Mouse (Mus musculus) C2C12 (cell line): Measurements from ENCODE around the gene Ankrd13b. TPM values are rescaled to one million over a fixed set of nuclear protein-coding genes. Genes with fewer than 3 reads are reported as not detected.

Source experiments
- H3K27me3 ChIP-seq: one replicate; pipeline ENCODE4 v1.6.1; 2011; ENCODE audit not compliant: control insufficient read depth, insufficient read depth, insufficient read length
- H3K36me3 ChIP-seq: one replicate; pipeline ENCODE4 v1.6.1; 2011; ENCODE audit not compliant: control insufficient read depth, insufficient read depth
- H3K4me3 ChIP-seq: one replicate; pipeline ENCODE4 v1.5.1; 2011; ENCODE audit warnings: mild to moderate bottlenecking, control low read depth; ENCODE audit not compliant: poor library complexity, insufficient read depth, severe bottlenecking
- H3K79me2 ChIP-seq: one replicate; pipeline ENCODE4 v1.6.1; 2011; ENCODE audit not compliant: control insufficient read depth, insufficient read depth
- H3K79me3 ChIP-seq: one replicate; pipeline ENCODE4 v1.6.1; 2011; ENCODE audit warnings: low read depth, control low read depth
- H3ac ChIP-seq: one replicate; pipeline ENCODE3; 2011; ENCODE audit warnings: low read depth; ENCODE audit not compliant: control insufficient read depth, insufficient read length
- CEBPB ChIP-seq: IDR thresholded peaks from one replicate; pipeline ENCODE4 v1.6.1; 2011; ENCODE audit warnings: low read depth, mild to moderate bottlenecking, control low read depth, moderate library complexity
- CTCF ChIP-seq: IDR thresholded peaks from one replicate; pipeline ENCODE4 v1.5.1; 2011; ENCODE audit not compliant: control insufficient read depth, insufficient read depth, insufficient read length
- FOSL1 ChIP-seq: IDR thresholded peaks from one replicate; pipeline ENCODE4 v1.8.0; 2011; ENCODE audit warnings: mild to moderate bottlenecking, low read length; ENCODE audit not compliant: poor library complexity, insufficient read depth, severe bottlenecking
- MAX ChIP-seq: IDR thresholded peaks from one replicate; pipeline ENCODE4 v1.6.1; 2011; ENCODE audit warnings: mild to moderate bottlenecking, control low read depth
- MYOD1 ChIP-seq: IDR thresholded peaks from one replicate; pipeline ENCODE4 v1.6.1; 2011; ENCODE audit warnings: low read depth; ENCODE audit not compliant: control insufficient read depth, insufficient read length
- MYOG ChIP-seq: IDR thresholded peaks from one replicate; pipeline ENCODE4 v1.6.1; 2011; ENCODE audit not compliant: control insufficient read depth, insufficient read length; ENCODE audit errors: extremely low read depth
- USF1 ChIP-seq: IDR thresholded peaks from one replicate; pipeline ENCODE4 v1.6.1; 2011; ENCODE audit warnings: low read depth, mild to moderate bottlenecking, control low read depth, moderate library complexity
- polyA plus RNA-seq: library from polyadenylated mRNA; unstranded; fragments of >200 nt; fragmentation: generic; extraction: Trizol; gene quantifications from one replicate; pipeline ENCODE4 v1.2.1, GENCODE M21; 2012; ENCODE audit warnings: missing spikeins

Ankrd13b gene
- polyA plus RNA-seq, 1 experiment: 64.3 TPM

- TF ChIP-seq MYOG: no peak
- no peak for TF ChIP-seq FOSL1
- Histone ChIP-seq H3K79me2 (no peaks in the 10 kb centered on the region), H3K36me3 (peaks cover 10% of the 10 kb centered on the region)
These were observed 49.4 kb downstream of the Ankrd13b start for GRCm38 (mm10) chr11:77440081-77440480.

GRCm38 (mm10) chr11:77437026-77437425 lies 52.5 kb downstream of the Ankrd13b start:
- Histone ChIP-seq H3ac (no peak overlapping the region), H3K79me3 (no peaks in the 10 kb centered on the region), H3K36me3 (peaks cover 7% of the 10 kb centered on the region), H3K79me2 (no peaks in the 10 kb centered on the region), H3K4me3 (no peak overlapping the region), H3K27me3 (no peaks in the 10 kb centered on the region)
- TF ChIP-seq MAX: no peak
- TF ChIP-seq USF1: no peak

More at GRCm38 (mm10) chr11:77440081-77440480, 49.4 kb downstream of the Ankrd13b start:
- H3ac ChIP-seq: no peak overlapping the region
- no peaks in the 10 kb centered on the region for H3K27me3 ChIP-seq
- no peak overlapping the region for H3K4me3 ChIP-seq
- no peaks in the 10 kb centered on the region for H3K79me3 ChIP-seq

GRCm38 (mm10) chr11:77428446-77428845 lies 61.0 kb downstream of the Ankrd13b start:
- no peak for TF ChIP-seq FOSL1
- no peak for TF ChIP-seq MAX
- no peak for TF ChIP-seq MYOD1
- TF ChIP-seq CEBPB: no peak
- no peak for TF ChIP-seq USF1
- no peak for TF ChIP-seq CTCF
- no peak for TF ChIP-seq MYOG
- Histone ChIP-seq H3K79me3 (no peaks in the 10 kb centered on the region), H3K79me2 (no peaks in the 10 kb centered on the region), H3ac (no peak overlapping the region), H3K4me3 (no peak overlapping the region), H3K27me3 (no peaks in the 10 kb centered on the region), H3K36me3 (peaks cover 31% of the 10 kb centered on the region)

GRCm38 (mm10) chr11:77423175-77423859 lies 66.2 kb downstream of the Ankrd13b start:
- peaks cover 27% of the 10 kb centered on the region for H3K36me3 ChIP-seq
- H3K27me3 ChIP-seq: no peaks in the 10 kb centered on the region
- no peak overlapping the region for H3ac ChIP-seq
- H3K79me3 ChIP-seq: no peaks in the 10 kb centered on the region
- TF ChIP-seq MAX (no peak), CEBPB (no peak), USF1 (no peak), MYOG (no peak), CTCF (no peak), FOSL1 (no peak), MYOD1 (no peak)
- no peaks in the 10 kb centered on the region for H3K79me2 ChIP-seq
- no peak overlapping the region for H3K4me3 ChIP-seq

Other genes starting within 250 kb of the Ankrd13b start
- gene Coro6, start 27.3 kb downstream of the Ankrd13b start, polyA plus RNA-seq: 12.8 TPM
- 56.7 TPM for gene Git1, start 3.9 kb upstream of the Ankrd13b start, polyA plus RNA-seq
- 1.5 TPM for gene Abhd15, start 25.4 kb upstream of the Ankrd13b start, polyA plus RNA-seq
- 18.2 TPM for gene Trp53i13, start 26.3 kb upstream of the Ankrd13b start, polyA plus RNA-seq
- not detected for gene Gm10392, start 29.5 kb upstream of the Ankrd13b start, polyA plus RNA-seq
- 5.1 TPM for gene Taok1, start 118.1 kb upstream of the Ankrd13b start, polyA plus RNA-seq
- 12.0 TPM for gene Nufip2, start 196.5 kb upstream of the Ankrd13b start, polyA plus RNA-seq
- 0.07 TPM for gene Cryba1, start 235.6 kb upstream of the Ankrd13b start, polyA plus RNA-seq